Mouse (Mus musculus) intestine, embryonic 15.5 days (tissue): Measurements from ENCODE around the gene Ndufa1. TPM values are rescaled to one million over a fixed set of nuclear protein-coding genes. Genes with fewer than 3 reads are reported as not detected.
"Not testable (repeated sequence)": the region's sequence is repeated elsewhere in the genome, so short reads cannot be mapped to it uniquely, and the experiment has no call there.

ENCODE experiments used
- ATAC-seq: fragments of 200-750 bp; cut with Nextera tagmentation; 2 replicates; pipeline ENCODE4 v1.8.0; 2017; ENCODE audit warnings: moderate TSS enrichment, moderate library complexity
- H3K27ac ChIP-seq: fragments of 300-500 bp; sonication (generic); 2 replicates; pipeline ENCODE4 v1.5.1; 2015; ENCODE audit warnings: mild to moderate bottlenecking, inconsistent platforms
- H3K27me3 ChIP-seq: fragments of 300-500 bp; sonication (generic); replicated peaks from 2 replicates; pipeline ENCODE4 v1.6.1; 2015; ENCODE audit warnings: inconsistent platforms
- H3K36me3 ChIP-seq: fragments of 300-500 bp; sonication (generic); 2 replicates; pipeline ENCODE4 v1.6.1; 2015; ENCODE audit warnings: inconsistent platforms
- H3K4me1 ChIP-seq: fragments of 300-500 bp; sonication (generic); replicated peaks from 2 replicates; pipeline ENCODE4 v1.6.1; 2015; ENCODE audit warnings: inconsistent platforms
- H3K4me2 ChIP-seq: fragments of 300-500 bp; sonication (generic); replicated peaks from 2 replicates; pipeline ENCODE4 v1.6.1; 2015; ENCODE audit warnings: mild to moderate bottlenecking, inconsistent platforms
- H3K4me3 ChIP-seq: fragments of 300-500 bp; sonication (generic); replicated peaks from 2 replicates; pipeline ENCODE4 v1.5.1; 2015; ENCODE audit warnings: inconsistent platforms
- H3K9ac ChIP-seq: fragments of 300-500 bp; sonication (generic); 2 replicates; pipeline ENCODE4 v1.6.1; 2015; ENCODE audit warnings: inconsistent platforms
- H3K9me3 ChIP-seq: fragments of 300-500 bp; sonication (generic); 2 replicates; pipeline ENCODE4 v1.6.1; 2016; ENCODE audit warnings: inconsistent platforms
- WGBS: fragments of 180-500 bp; shearing (Covaris S2); methylation state at CpG from one replicate; pipeline ENCODE4 v1.1.7; 2015; 5-methylcytosine and 5-hydroxymethylcytosine counted together
- polyA plus RNA-seq: library from polyadenylated mRNA; unstranded; fragments of >200 nt; fragmentation: Nextera tagmentation; extraction: Ambion mirVana; gene quantifications from 2 replicates; pipeline ENCODE4 v1.2.1, GENCODE M21; 2015

The Ndufa1 gene
- polyA plus RNA-seq, 1 experiment from 2014 or later: 385 TPM

GRCm38 (mm10) chrX:37144954-37145353 lies 46.0 kb downstream of the Ndufa1 start:
- Histone ChIP-seq H3K9ac (no peak overlapping the region), H3K4me3 (no peak overlapping the region), H3K27ac (no peak overlapping the region), H3K27me3 (no peaks in the 10 kb centered on the region), H3K36me3 (no peaks in the 10 kb centered on the region), H3K9me3 (no peaks in the 10 kb centered on the region), H3K4me1 (no peaks in the 10 kb centered on the region), H3K4me2 (no peak overlapping the region)
- ATAC-seq: no peak
- 96% methylated on average over 2 of the region's 2 CpGs for WGBS

- H3K9ac ChIP-seq, H3K27me3 ChIP-seq, H3K36me3 ChIP-seq, H3K4me3 ChIP-seq, H3K4me1 ChIP-seq, H3K4me2 ChIP-seq, H3K27ac ChIP-seq, H3K9me3 ChIP-seq, ATAC-seq: not testable (repeated sequence)
- 81% methylated on average over 2 of the region's 4 CpGs for WGBS
These were observed 46.5 kb downstream of the Ndufa1 start for GRCm38 (mm10) chrX:37144498-37144897.

GRCm38 (mm10) chrX:37141732-37142131 lies 49.2 kb downstream of the Ndufa1 start:
- Histone ChIP-seq H3K4me2 (no peak overlapping the region), H3K27ac (no peak overlapping the region), H3K27me3 (no peaks in the 10 kb centered on the region), H3K4me3 (no peak overlapping the region), H3K36me3 (no peaks in the 10 kb centered on the region), H3K9ac (no peak overlapping the region), H3K9me3 (no peaks in the 10 kb centered on the region), H3K4me1 (no peaks in the 10 kb centered on the region)
- no peak for ATAC-seq
- 86% methylated on average over 3 of the region's 3 CpGs for WGBS

Other genes with a start within 250 kb of the Ndufa1 start
- gene Sept6, start 199.4 kb downstream of the Ndufa1 start, polyA plus RNA-seq: 13.1 and 13.6 TPM in 2 replicates
- gene Sowahd, start 142.3 kb downstream of the Ndufa1 start, polyA plus RNA-seq: not detected in 2 replicates
- 517 and 629 TPM in 2 replicates for gene Rpl39, start 105.8 kb downstream of the Ndufa1 start, polyA plus RNA-seq
- gene Upf3b, start 80.8 kb downstream of the Ndufa1 start, polyA plus RNA-seq: 18.3 TPM in 2 replicates
- gene Nkap, start 64.4 kb downstream of the Ndufa1 start, polyA plus RNA-seq: 11.4 and 12.3 TPM in 2 replicates
- 0.11 TPM in 1 of 2 replicates, not detected in the other for gene Akap14, start 22.3 kb downstream of the Ndufa1 start, polyA plus RNA-seq
- 8.3 and 9.3 TPM in 2 replicates for gene Rnf113a1, start 82 bp upstream of the Ndufa1 start, polyA plus RNA-seq
- gene Gm9, start 19.9 kb upstream of the Ndufa1 start, polyA plus RNA-seq: not detected in 2 replicates
- gene Rhox1, start 31.1 kb upstream of the Ndufa1 start, polyA plus RNA-seq: not detected in 2 replicates
- gene Rhox2a, start 53.8 kb upstream of the Ndufa1 start, polyA plus RNA-seq: not detected in 2 replicates
- gene Rhox3a, start 58.8 kb upstream of the Ndufa1 start, polyA plus RNA-seq: not detected in 2 replicates
- not detected in 2 replicates for gene Rhox4a, start 74.2 kb upstream of the Ndufa1 start, polyA plus RNA-seq
- not detected in 2 replicates for gene Rhox3a2, start 188.9 kb upstream of the Ndufa1 start, polyA plus RNA-seq
- gene Rhox4a2, start 199.7 kb upstream of the Ndufa1 start, polyA plus RNA-seq: not detected in 2 replicates
- not detected in 2 replicates for gene Rhox2b, start 220.9 kb upstream of the Ndufa1 start, polyA plus RNA-seq
- gene Rhox4b, start 241.3 kb upstream of the Ndufa1 start, polyA plus RNA-seq: not detected in 2 replicates